Mouse (Mus musculus) macrophage (primary cell): ENCODE results near the gene Alg12. TPM values are rescaled to one million over a fixed set of nuclear protein-coding genes. Genes with fewer than 3 reads are reported as not detected.

Experiments
- H3K27ac ChIP-seq: fragments of 350-480 bp; formaldehyde crosslinking; 2 replicates; pipeline ENCODE4 v1.9.0; 2021
- H3K36me3 ChIP-seq: fragments of 350-480 bp; formaldehyde crosslinking; 2 replicates; pipeline ENCODE4 v1.9.0; 2021; ENCODE audit errors: inconsistent target
- H3K4me3 ChIP-seq: fragments of 350-480 bp; formaldehyde crosslinking; 2 replicates; pipeline ENCODE4 v1.9.0; 2021; ENCODE audit errors: inconsistent target
- H3K79me2 ChIP-seq: fragments of 350-480 bp; formaldehyde crosslinking; 2 replicates; pipeline ENCODE4 v1.9.0; 2021; ENCODE audit errors: inconsistent target
- WGBS: methylation state at CpG from one replicate; pipeline ENCODE4 v1.1.7; 2026; ENCODE audit warnings: inconsistent platforms; ENCODE audit not compliant: missing documents; 5-methylcytosine and 5-hydroxymethylcytosine counted together
- polyA plus RNA-seq: library from polyadenylated mRNA; stranded (reverse); fragments of 250-400 nt; gene quantifications from 3 replicates; pipeline ENCODE4 v1.2.4, GENCODE M21; 2018; ENCODE audit warnings: inconsistent platforms

The Alg12 gene
- polyA plus RNA-seq, 1 experiment from 2014 or later: 16.9 TPM

GRCm38 (mm10) chr15:88844966-88845365, 25.8 kb upstream of the Alg12 start:
- Histone ChIP-seq H3K27ac (no peak overlapping the region), H3K36me3 (no peaks in the 10 kb centered on the region)
- 98% methylated on average over 7 of the region's 7 CpGs for WGBS

GRCm38 (mm10) chr15:88843486-88844097, 24.5 kb upstream of the Alg12 start:
- Histone ChIP-seq H3K4me3 (no peak overlapping the region), H3K36me3 (no peaks in the 10 kb centered on the region), H3K27ac (no peak overlapping the region), H3K79me2 (no peaks in the 10 kb centered on the region)
- 50% methylated on average over 7 of the region's 8 CpGs for WGBS

More at GRCm38 (mm10) chr15:88844966-88845365, 25.8 kb upstream of the Alg12 start:
- H3K79me2 ChIP-seq: no peaks in the 10 kb centered on the region
- H3K4me3 ChIP-seq: no peak overlapping the region

- WGBS: 71% methylated on average over 3 of the region's 3 CpGs
- Histone ChIP-seq H3K4me3 (no peak overlapping the region), H3K79me2 (no peaks in the 10 kb centered on the region), H3K27ac (no peak overlapping the region), H3K36me3 (no peaks in the 10 kb centered on the region)
Measured at GRCm38 (mm10) chr15:88842300-88842673, 23.2 kb upstream of the Alg12 start.

- Histone ChIP-seq H3K4me3 (no peak overlapping the region), H3K27ac (no peak overlapping the region), H3K36me3 (no peaks in the 10 kb centered on the region), H3K79me2 (no peaks in the 10 kb centered on the region)
- WGBS: 96% methylated on average over 3 of the region's 3 CpGs
Measured at GRCm38 (mm10) chr15:88841580-88842299, 22.6 kb upstream of the Alg12 start.

GRCm38 (mm10) chr15:88841160-88841559, 22.0 kb upstream of the Alg12 start:
- WGBS: 100% methylated on average over 2 of the region's 2 CpGs
- no peak overlapping the region for H3K27ac ChIP-seq
- H3K36me3 ChIP-seq: no peaks in the 10 kb centered on the region
- no peak overlapping the region for H3K4me3 ChIP-seq
- no peaks in the 10 kb centered on the region for H3K79me2 ChIP-seq

GRCm38 (mm10) chr15:88840126-88840525, 21.0 kb upstream of the Alg12 start:
- Histone ChIP-seq H3K4me3 (no peak overlapping the region), H3K79me2 (no peaks in the 10 kb centered on the region), H3K36me3 (no peaks in the 10 kb centered on the region), H3K27ac (no peak overlapping the region)
- WGBS: 97% methylated on average over 7 of the region's 10 CpGs

- H3K36me3 ChIP-seq: no peaks in the 10 kb centered on the region
- no peak overlapping the region for H3K4me3 ChIP-seq
- H3K79me2 ChIP-seq: no peaks in the 10 kb centered on the region
- WGBS: 78% methylated on average over 9 of the region's 9 CpGs
- H3K27ac ChIP-seq: no peak overlapping the region
Measured at GRCm38 (mm10) chr15:88839271-88839670, 20.2 kb upstream of the Alg12 start.

- 3% methylated on average over 10 of the region's 11 CpGs for WGBS
- H3K27ac ChIP-seq: no peak overlapping the region
- H3K36me3 ChIP-seq: no peaks in the 10 kb centered on the region
- H3K79me2 ChIP-seq: no peaks in the 10 kb centered on the region
- peak overlapping the region; percentile 16; the same call in 1 of the 2 replicates for H3K4me3 ChIP-seq
Measured at GRCm38 (mm10) chr15:88837977-88838376, 18.9 kb upstream of the Alg12 start.

- Histone ChIP-seq H3K4me3 (peak overlapping the region; percentile 16; the same call in 1 of the 2 replicates), H3K36me3 (no peaks in the 10 kb centered on the region), H3K27ac (no peak overlapping the region), H3K79me2 (no peaks in the 10 kb centered on the region)
- 3% methylated on average over 39 of the region's 39 CpGs for WGBS
Measured at GRCm38 (mm10) chr15:88837199-88837932, 18.2 kb upstream of the Alg12 start.

- WGBS: 59% methylated on average over 5 of the region's 5 CpGs
- Histone ChIP-seq H3K27ac (no peak overlapping the region), H3K36me3 (no peaks in the 10 kb centered on the region), H3K79me2 (no peaks in the 10 kb centered on the region), H3K4me3 (no peak overlapping the region)
Measured at GRCm38 (mm10) chr15:88836571-88836970, 17.5 kb upstream of the Alg12 start.

GRCm38 (mm10) chr15:88836031-88836430, 16.9 kb upstream of the Alg12 start:
- no peaks in the 10 kb centered on the region for H3K79me2 ChIP-seq
- H3K36me3 ChIP-seq: no peaks in the 10 kb centered on the region
- H3K27ac ChIP-seq: no peak overlapping the region
- H3K4me3 ChIP-seq: no peak overlapping the region
- 86% methylated on average over 5 of the region's 6 CpGs for WGBS

GRCm38 (mm10) chr15:88832536-88832935, 13.4 kb upstream of the Alg12 start:
- Histone ChIP-seq H3K79me2 (no peaks in the 10 kb centered on the region), H3K27ac (no peak overlapping the region), H3K36me3 (no peaks in the 10 kb centered on the region), H3K4me3 (no peak overlapping the region)
- WGBS: 89% methylated on average over 9 of the region's 9 CpGs

GRCm38 (mm10) chr15:88831482-88831881, 12.4 kb upstream of the Alg12 start:
- H3K27ac ChIP-seq: no peak overlapping the region
- 80% methylated on average over 5 of the region's 5 CpGs for WGBS

GRCm38 (mm10) chr15:88830696-88831095, 11.6 kb upstream of the Alg12 start:
- 87% methylated on average over 5 of the region's 5 CpGs for WGBS
- Histone ChIP-seq H3K36me3 (peaks cover 10% of the 10 kb centered on the region), H3K4me3 (no peak overlapping the region), H3K27ac (no peak overlapping the region), H3K79me2 (no peaks in the 10 kb centered on the region)

More at GRCm38 (mm10) chr15:88831482-88831881, 12.4 kb upstream of the Alg12 start:
- Histone ChIP-seq H3K4me3 (no peak overlapping the region), H3K79me2 (no peaks in the 10 kb centered on the region), H3K36me3 (peaks cover 2% of the 10 kb centered on the region; the same call in 1 of the 2 replicates)
